Comparison of ENCODE assay signal across 8 mouse cellular contexts in the genomic region with DNA sequence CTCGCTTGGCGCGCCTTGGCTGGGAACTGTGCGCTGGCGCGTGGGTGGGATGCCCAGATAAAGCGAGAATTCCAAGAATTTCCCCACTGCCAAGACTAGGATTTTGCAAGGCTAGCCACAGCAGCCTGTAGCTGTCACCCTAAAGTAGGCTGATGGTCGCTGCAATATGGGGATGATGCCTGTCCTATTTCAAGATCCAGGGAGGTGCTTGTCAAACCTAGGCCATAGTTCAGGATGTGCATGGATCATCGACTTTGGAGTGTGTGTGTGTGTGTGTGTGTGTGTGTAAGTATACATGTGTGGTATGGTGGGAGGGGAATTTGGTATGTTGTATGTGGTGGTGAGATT. TPM values are rescaled to one million over a fixed set of nuclear protein-coding genes. Genes with fewer than 3 reads are reported as not detected.
DNase-seq lines count a peak whose midpoint lies in the region; ATAC-seq and TF ChIP-seq lines count a peak whose summit lies in the region.

No protein-coding gene starts in this region.

- TF ChIP-seq CTCF in E14TG2a.4 (conservative IDR thresholded peaks at IDR 0.05; ENCODE audit: low read length), result no peak

- H3K4me3 ChIP-seq in heart, embryonic 10.5 days, result peak overlapping the region; percentile 90
- H3K4me3 ChIP-seq in E14TG2a.4 (replicated peaks; ENCODE audit: low read length), result peak overlapping the region; percentile 96
- H3K4me3 ChIP-seq in forebrain, embryonic 14.5 days (ENCODE audit: low read depth, low read length), result peak overlapping the region; percentile 85
- peak overlapping the region; percentile 72 for H3K4me3 ChIP-seq in liver, embryonic 16.5 days (ENCODE audit: low read depth, low read length)

- no peak for DNase-seq in heart, embryonic 10.5 days (ENCODE audit: low spot score)
- DNase-seq in heart, postnatal 36 days, result no peak
- no peak for DNase-seq in forebrain, embryonic 14.5 days (ENCODE audit: low spot score)
- no peak for DNase-seq in testis, postnatal 14 days (ENCODE audit: low spot score)
- DNase-seq in kidney, postnatal 14 days, result no peak

- WGBS in heart, embryonic 10.5 days, result 1% methylated on average over 9 of the region's 9 CpGs
- WGBS in forebrain, embryonic 14.5 days, result under 1% methylated on average over 9 of the region's 9 CpGs
- 1% methylated on average over 9 of the region's 9 CpGs for WGBS in liver, embryonic 16.5 days (ENCODE audit: insufficient replicate concordance)

- no peaks in the 10 kb centered on the region for H3K27me3 ChIP-seq in heart, embryonic 10.5 days (ENCODE audit: insufficient read depth, poor library complexity, severe bottlenecking)
- H3K27me3 ChIP-seq in E14TG2a.4 (ENCODE audit: insufficient read depth, low read length), result peaks cover 63% of the 10 kb centered on the region
- no peaks in the 10 kb centered on the region for H3K27me3 ChIP-seq in forebrain, embryonic 14.5 days (replicated peaks; ENCODE audit: control insufficient read depth, insufficient read depth, low read length)
- no peaks in the 10 kb centered on the region for H3K27me3 ChIP-seq in liver, embryonic 16.5 days (ENCODE audit: control insufficient read depth, insufficient read depth, low read depth, low read length)

- H3K27ac ChIP-seq in heart, embryonic 10.5 days, result peak overlapping the region; percentile 94
- H3K27ac ChIP-seq in forebrain, embryonic 14.5 days (ENCODE audit: low read depth, low read length), result no peak overlapping the region
- H3K27ac ChIP-seq in liver, embryonic 16.5 days (ENCODE audit: low read length), result no peak overlapping the region

- intact Hi-C loops in heart, postnatal 36 days (cut with DNase I), result loop anchor here (1.0 to 5.0 kb wide), 3 partner anchors 39 to 71 kb away; partner anchors contain the start of gene Prdm15

- H3K9me3 ChIP-seq in heart, embryonic 10.5 days, result no peaks in the 10 kb centered on the region
- H3K9me3 ChIP-seq in E14TG2a.4 (ENCODE audit: low read length), result no peaks in the 10 kb centered on the region
- no peaks in the 10 kb centered on the region for H3K9me3 ChIP-seq in forebrain, embryonic 14.5 days (replicated peaks; ENCODE audit: control insufficient read depth, low read length)
- H3K9me3 ChIP-seq in liver, embryonic 16.5 days (replicated peaks; ENCODE audit: control insufficient read depth, low read length), result no peaks in the 10 kb centered on the region

- peak overlapping the region; percentile 93 for H3K4me2 ChIP-seq in forebrain, embryonic 14.5 days (ENCODE audit: low read length)
- peak overlapping the region; percentile 93 for H3K4me2 ChIP-seq in liver, embryonic 16.5 days (ENCODE audit: low read depth, low read length)

- peak overlapping the region; percentile 79 for H3K9ac ChIP-seq in forebrain, embryonic 14.5 days (ENCODE audit: low read length)
- peak overlapping the region; percentile 78 for H3K9ac ChIP-seq in liver, embryonic 16.5 days (ENCODE audit: low read depth, low read length)

- peaks cover 21% of the 10 kb centered on the region for H3K4me1 ChIP-seq in heart, embryonic 10.5 days
- H3K4me1 ChIP-seq in E14TG2a.4 (replicated peaks; ENCODE audit: low read depth, low read length), result peaks cover 13% of the 10 kb centered on the region
- H3K4me1 ChIP-seq in forebrain, embryonic 14.5 days (ENCODE audit: control insufficient read depth, insufficient read depth, low read length), result peaks cover 6% of the 10 kb centered on the region; the same call in 1 of the 2 replicates
- peaks cover 16% of the 10 kb centered on the region for H3K4me1 ChIP-seq in liver, embryonic 16.5 days (ENCODE audit: control insufficient read depth, low read depth, low read length)

- H3K36me3 ChIP-seq in heart, embryonic 10.5 days, result no peaks in the 10 kb centered on the region
- no peaks in the 10 kb centered on the region for H3K36me3 ChIP-seq in E14TG2a.4 (ENCODE audit: insufficient read depth, low read length)
- H3K36me3 ChIP-seq in forebrain, embryonic 14.5 days (ENCODE audit: control insufficient read depth, insufficient read depth, low read length), result no peaks in the 10 kb centered on the region
- no peaks in the 10 kb centered on the region for H3K36me3 ChIP-seq in liver, embryonic 16.5 days (ENCODE audit: control insufficient read depth, insufficient read depth)

- ATAC-seq in forebrain, embryonic 14.5 days, result peak; percentile 57; the same call in 1 of the 2 replicates
- ATAC-seq in liver, embryonic 16.5 days (ENCODE audit: low read depth), result 0 out of 2 replicates have a peak, but pooled peaks have one; percentile 8
- no peak; the same call in 1 of the 2 replicates for ATAC-seq in megakaryocyte-erythroid progenitor cell, adult 5-6 weeks (replicated peaks; ENCODE audit: low FRiP score, low TSS enrichment, poor library complexity, severe bottlenecking)

RNA-seq across cellular contexts. Expression of gene C2cd2, which starts 39.6 kb away (rescaled TPM):
- 16.3 and 18.4 TPM in 2 replicates for polyA plus RNA-seq in heart, embryonic 10.5 days (2016; fragmentation: Nextera tagmentation; extraction: Ambion mirVana)
- total RNA-seq in heart, postnatal 36 days (2021), result 10 to 100 TPM; 18.3 to 28.8 TPM
- 10.2 and 12.4 TPM in 2 replicates for polyA plus RNA-seq in forebrain, embryonic 14.5 days (2014; fragmentation: Nextera tagmentation; extraction: Ambion mirVana)
- polyA plus RNA-seq in liver, embryonic 16.5 days (2015; fragmentation: Nextera tagmentation; extraction: Ambion mirVana), result 4.2 and 4.3 TPM in 2 replicates
- total RNA-seq in megakaryocyte-erythroid progenitor cell, adult 5-6 weeks (2014; fragmentation: Nextera tagmentation), result 10.0 and 19.5 TPM in 2 replicates
- 18.2 and 21.9 TPM in 2 replicates for total RNA-seq in megakaryocyte-erythroid progenitor cell, adult 5-6 weeks (2017)

RNA-seq across cellular contexts. Expression of gene Zbtb21, which starts 39.7 kb away (rescaled TPM):
- 10.1 and 10.2 TPM in 2 replicates for polyA plus RNA-seq in heart, embryonic 10.5 days (2016; fragmentation: Nextera tagmentation; extraction: Ambion mirVana)
- 1 to 10 TPM; 9.3 to 9.5 TPM for total RNA-seq in heart, postnatal 36 days (2021)
- polyA plus RNA-seq in forebrain, embryonic 14.5 days (2014; fragmentation: Nextera tagmentation; extraction: Ambion mirVana), result 12.5 TPM in 2 replicates
- 3.5 and 4.2 TPM in 2 replicates for polyA plus RNA-seq in liver, embryonic 16.5 days (2015; fragmentation: Nextera tagmentation; extraction: Ambion mirVana)
- 12.0 and 19.6 TPM in 2 replicates for total RNA-seq in megakaryocyte-erythroid progenitor cell, adult 5-6 weeks (2014; fragmentation: Nextera tagmentation)
- total RNA-seq in megakaryocyte-erythroid progenitor cell, adult 5-6 weeks (2017), result 7.5 and 10.3 TPM in 2 replicates
